Mouse (Mus musculus): Measurements from ENCODE around the gene Padi2.

Padi2 gene

DNA sequence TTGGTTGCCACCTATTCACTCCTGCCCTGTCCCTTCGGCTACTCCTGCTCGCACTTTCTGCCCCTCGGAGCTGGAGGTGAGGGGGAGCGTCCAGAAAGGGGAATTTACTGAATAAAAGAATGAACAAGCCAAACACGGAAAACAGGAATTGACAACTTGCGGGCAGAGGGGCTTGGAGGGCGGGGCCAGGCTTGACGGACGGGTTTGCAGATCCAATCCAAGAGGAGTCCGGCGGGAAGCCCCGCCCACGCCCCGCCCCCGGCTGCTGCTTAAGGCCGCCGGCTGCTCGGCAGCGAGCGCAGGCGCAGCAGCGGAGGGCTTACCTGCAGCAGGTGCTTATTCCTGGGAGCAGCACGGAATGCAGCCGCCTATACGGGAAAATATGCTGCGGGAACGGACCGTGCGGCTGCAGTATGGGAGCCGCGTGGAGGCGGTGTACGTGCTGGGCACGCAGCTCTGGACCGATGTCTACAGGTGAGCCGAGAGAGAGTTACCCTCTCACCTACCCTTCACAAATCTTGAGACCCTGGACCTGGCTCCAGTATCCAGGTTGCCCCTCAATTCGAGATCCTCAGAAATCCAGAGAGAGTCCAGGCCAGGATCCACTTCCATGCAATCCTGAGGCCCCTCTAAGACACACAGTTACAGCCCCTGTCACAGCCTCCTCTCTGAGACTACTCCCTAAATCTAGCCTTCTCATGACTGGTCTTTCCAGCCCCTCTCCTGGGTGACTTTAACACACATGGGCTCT is at the start of gene Padi2:
Gene Padi2, plus strand, starts transcription at position 269 of the 751 bp plus-strand sequence.
- peak; percentile 73 for DNase-seq

DNA sequence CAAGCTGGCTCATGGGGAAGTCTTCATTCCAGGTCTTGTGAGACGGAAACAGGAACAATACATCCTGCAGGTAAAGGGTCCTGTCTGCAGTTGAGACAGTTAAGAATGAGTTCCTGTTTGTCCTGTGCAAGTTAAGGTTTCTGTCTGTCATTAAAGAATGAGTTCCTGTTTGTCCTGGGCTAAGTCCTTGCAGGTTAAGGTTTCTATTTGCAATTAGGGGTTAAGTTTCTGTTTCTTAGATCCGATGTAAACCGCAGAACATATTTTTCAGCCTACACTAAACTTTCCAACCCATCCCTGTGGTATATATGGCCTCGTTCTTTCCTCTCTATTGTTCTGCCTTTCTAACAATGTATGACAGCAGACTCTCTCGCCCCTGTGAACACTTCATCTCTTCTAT is 49.1 kb upstream of the Padi2 start:
- no peak for DNase-seq

DNA sequence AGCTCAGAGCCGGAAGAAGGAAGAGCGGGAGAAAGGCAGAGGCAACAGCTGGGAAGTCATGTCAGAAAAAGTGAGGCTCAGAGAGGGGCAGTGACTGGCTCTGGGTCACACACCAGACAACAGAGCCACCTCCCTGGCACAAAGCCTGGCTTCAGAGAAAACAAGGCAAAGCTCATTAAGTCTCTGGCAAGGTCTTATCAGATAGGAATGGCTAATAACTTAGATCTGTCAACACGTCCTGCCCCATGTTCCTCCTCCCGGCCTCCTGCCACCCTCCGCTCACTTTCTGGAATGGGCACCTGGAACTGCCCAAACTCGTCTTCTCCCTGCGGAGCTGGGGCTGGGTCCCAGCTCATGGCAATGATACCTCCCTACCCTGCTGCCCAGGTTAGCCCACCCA is 48.3 kb upstream of the Padi2 start:
- no peak for DNase-seq

DNA sequence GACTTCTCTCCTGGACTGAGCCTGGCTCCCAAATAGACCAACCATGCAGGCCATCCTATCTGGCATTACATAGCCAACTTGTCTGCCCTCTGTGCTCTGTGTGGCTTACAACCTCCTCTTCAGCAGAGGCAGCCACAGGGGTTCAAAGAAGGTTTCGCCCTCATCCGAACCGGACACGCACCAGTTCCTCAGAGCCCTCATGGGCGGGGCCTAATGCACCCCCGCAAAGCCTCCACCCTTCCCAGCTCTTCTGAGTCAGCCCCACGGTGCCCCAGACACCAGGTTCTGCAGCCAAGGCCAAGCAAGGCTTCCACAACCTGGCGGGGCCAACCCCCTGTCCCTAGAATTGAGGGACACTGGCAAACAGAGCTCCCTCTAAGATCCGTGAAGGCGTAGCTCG is 46.9 kb upstream of the Padi2 start:
- no peak for DNase-seq

DNA sequence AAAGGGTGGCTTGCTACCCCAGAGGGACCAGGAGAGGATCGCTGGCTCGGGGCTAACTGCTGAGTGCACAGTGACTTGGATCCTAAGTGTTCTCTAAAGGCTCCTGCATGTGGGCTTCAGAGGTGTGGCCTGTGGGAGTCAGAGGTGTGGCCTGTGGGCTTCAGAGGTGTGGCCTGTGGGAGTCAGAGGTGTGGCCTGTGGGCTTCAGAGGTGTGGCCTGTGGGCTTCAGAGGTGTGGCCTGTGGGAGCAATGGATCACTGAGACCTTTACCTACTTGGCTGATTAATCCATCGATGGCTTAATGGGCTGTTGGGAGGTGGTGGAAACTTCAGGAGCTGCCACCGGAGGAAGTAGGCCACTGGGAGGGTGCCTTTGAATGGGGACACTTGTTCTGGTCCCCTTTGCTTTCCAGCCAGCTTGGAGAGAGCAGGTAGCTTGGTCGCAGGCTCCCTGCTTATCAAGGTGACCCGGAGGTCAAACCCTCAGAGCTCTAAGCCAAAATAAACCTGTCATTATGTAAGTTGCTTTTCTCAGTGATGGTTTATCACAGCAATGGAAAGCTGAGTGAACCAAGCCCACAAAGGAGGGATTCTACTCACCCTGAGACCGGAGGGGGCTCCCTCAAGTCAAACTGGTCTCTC is 45.9 kb upstream of the Padi2 start:
- no peak for DNase-seq

DNA sequence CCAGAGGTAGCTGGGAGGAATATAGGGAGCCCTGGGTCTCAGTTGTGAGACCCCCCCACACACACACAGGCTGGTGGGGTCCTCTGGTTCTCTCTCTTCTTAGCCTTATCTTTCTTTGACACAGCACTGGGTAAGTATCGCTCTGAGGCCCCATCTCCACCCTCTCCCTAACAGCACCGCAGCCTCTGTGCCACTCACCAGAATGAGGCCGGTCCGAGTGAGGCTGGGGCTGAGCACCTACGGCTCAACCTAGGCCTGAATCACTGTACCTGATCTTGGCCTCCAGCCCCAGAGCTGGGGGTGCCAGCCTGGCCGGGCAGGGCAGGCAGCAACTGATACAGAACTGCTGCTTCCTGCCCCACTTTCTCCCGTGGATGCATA is 45.4 kb upstream of the Padi2 start:
- DNase-seq = no peak

DNA sequence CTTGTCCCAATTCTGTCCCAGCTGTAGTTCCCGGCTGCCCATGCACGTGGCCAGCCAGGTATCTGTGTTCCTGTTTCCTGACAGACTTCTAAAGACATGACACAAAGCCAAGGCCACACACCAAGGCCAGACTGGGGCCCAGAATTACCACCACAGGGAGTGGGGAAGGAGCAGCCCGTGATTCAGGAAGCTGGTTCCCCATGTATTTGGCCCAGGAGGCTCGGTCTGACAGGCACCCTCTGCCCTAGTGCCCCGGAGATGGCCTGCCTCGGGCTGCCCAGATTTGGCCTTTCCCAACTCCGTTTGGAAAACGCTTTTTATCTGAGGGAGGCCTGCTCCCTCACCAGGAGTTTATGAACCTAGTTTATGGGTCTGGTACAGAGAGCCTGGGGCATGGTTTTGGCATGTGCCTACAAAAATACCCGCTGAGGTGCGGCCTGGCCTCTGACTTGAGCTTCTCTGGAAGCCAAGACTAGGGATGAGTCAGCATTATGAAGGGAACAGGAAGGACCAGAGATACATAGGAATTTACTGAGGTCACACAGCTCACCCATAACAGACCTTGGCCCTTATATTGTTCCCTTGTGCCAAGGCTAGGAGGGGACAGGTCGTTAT is 44.0 kb upstream of the Padi2 start:
- DNase-seq = no peak

DNA sequence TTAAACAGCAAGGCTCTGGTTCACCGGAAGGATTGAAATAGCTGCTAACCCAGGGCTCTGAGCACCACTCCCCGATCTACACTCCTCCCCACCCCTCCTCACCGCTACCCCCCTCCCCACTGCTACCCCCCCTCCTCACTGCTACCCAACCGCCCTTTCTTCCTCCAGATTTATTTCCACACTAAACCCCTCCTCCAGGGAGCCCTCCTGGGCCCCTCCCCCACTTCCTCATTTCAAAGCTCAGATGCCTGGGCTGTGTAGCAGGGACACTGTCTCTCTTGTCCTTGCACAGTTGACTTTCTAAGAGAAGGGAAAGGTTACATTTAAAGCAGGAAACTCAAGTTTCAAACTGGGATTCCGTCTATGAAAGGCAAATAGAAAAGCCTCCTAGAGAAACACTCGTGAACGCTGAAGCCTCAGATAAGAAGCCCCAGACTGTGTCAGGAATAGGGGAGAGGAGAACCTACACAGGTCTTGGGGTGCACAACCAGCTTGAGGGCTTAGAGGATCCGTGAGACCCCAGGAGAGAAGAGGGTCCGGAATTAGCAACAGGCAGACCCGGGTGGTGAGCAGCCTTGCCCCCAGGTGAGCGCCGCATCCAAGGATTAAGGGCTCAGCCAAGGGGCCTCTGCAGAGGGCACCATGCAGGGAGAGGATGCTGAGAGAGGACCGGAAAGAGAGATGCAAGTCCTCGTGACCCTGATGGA is 37.5 kb upstream of the Padi2 start:
- peak; percentile 18 for DNase-seq

DNA sequence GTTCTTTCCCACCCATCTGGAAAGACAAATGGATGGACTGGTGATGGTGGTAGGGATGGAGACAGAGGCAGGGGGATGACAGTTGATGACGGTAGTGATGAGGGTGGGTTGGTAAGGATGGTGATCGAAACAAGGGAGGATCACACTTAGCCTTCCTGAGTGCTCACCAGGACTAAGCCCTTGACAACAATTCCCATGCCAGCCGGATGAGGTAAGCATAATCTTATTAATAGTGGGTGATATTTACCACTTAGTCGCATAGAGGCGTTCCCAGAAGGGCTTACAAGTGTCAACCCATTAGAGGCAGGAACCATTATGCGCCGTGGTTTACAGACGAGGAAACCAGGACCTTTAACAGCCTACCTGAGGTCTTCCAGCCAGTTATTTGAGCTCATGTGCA is 36.2 kb upstream of the Padi2 start:
- DNase-seq = no peak

DNA sequence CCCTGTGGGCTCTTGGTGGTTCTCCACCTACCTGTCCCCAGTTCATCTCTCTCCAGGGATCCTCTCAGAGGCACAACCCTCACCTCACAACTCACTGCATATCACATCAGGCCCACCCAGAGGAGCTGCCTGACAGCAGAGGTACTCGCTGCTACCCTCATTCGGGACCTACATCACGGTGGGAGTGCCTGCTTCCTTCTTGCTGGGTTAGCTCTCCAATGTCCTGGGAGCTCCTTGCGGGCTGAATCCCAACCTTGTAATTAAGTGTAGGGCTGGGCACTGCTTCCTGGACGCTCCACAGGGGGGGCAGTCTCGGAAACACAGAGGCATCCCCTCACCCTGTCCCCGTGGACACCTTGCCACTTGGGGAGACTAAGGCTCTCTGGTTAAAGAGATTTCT is 35.3 kb upstream of the Padi2 start:
- no peak for DNase-seq

DNA sequence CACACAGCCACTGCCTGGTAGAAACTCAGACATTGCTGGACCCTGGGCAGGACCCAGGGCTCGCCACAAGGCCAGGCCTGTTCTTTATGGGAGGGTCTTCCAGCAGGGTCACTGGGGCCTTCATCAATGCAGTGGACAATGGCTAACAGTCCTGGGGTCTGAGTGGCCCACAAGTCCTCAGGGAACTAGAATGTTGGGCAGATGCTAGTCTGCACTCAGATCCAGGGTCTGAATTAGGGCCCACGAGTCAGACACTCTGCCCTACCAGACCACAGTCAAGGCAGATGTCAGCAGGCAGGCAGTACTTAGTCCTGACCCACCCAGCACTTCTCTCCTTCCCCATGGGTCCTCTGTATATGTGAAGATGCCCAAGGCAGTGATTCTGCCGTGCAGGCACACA is 34.8 kb upstream of the Padi2 start:
- no peak for DNase-seq

DNA sequence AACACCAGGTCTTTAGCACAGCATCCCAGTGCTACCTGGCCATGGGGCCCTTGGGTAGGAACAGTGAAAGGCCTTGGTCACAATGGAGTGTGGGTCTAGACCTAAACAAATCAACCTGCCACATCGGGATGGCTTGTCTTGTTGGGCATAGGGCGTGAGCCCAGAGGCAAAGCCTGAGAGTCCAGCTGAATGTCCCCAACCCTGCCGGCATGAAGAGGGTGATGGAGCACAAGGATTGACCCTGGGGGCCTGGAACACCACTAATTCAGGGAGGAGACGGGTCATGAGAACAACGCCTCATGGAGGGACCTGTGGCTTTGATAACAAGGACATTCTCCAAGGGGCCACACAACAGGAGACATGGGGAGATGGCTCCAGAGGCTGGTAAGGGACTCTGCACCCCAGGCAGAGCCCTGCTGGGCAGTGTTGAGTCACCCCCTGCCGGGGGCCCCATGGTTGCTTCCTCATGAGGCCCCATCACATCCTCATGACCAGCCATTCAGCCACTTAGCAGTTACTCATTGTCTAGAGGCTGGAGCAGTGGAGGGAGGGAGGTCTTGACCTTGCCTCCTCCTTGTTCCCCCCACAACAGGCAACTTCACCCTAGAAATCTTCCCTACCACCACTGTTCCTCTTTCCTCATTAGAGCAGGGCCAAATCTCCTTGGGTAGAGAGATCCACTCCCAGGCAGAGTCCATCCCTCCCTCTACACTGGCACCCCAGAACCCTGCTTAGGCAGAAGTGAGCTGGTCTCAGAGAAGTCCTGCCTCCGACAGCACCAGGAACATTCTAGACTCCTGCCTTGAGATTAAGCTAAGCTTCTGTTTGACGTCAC is 34.1 kb upstream of the Padi2 start:
- DNase-seq = no peak

DNA sequence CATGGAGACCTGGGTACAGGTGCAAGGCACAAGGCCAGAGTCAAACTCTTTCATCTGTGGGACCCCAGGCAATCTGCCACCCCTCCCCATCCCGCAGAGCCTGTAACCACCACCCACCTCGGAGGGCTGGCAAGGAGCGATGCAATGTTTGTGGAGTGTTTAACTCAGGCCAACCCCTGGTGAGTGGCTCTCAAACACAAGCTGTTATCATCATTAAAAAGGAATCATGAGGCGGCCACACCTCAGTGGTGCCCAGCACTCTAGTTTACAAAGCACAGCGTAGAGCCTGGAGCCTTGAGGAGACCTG is 33.5 kb upstream of the Padi2 start:
- no peak for DNase-seq

DNA sequence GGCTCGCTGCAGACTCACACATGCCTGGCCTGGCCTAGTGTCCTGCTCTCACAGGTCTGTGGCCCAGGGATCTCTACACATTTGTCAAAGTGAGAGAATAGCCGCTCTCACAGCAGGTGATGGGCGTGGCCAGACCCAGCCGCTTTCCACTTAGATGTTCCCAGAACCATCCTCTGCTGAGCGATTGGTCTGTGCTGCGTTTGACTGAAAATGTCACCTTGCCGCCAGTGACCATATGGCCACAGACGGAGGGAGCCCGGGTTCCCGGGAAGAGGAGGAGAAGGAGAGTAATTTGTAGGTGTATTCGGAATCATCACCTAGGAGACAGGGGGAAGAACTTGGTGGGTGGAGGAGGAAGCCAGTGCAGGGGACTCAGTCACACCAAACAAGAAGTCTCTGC is 33.1 kb upstream of the Padi2 start:
- DNase-seq = no peak

DNA sequence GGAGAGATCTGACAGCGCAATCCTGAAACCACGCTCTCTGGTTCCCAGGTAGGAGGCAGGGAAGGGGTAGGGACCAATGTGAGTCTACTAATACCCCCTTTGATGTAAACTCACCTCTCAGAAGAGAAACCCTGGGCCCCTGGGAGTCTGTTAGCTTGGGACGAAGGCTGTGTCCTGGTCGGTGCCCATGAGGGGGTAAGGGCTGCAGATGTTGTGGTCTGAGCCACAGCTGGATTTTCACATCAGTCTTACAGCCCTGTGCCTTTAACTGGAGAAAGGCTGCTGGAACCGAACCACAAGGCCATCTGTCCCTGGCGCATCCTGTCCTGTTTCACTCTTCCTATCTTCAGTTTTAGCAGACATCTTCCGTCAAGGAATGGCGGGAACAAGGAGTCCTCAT is 30.0 kb upstream of the Padi2 start:
- no peak for DNase-seq

DNA sequence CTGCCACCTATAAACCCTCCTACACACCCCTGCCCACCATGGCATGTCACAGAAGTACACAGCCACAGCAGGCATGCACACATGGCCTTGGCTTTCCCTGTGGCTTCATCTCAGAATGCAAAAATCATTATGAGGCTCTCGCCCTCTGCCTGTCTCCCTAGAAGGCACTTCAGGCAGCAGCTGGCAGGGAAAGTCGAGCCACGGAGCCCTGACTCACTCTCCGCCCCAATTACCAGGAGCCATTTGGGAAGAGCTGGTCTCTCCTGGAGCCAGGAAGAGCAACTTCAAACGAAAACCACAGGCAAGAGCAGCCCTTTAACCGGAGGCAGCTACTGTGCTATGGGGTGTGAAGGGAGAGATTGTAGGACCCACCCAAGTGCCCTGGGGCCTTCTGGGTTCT is 29.5 kb upstream of the Padi2 start:
- no peak for DNase-seq

DNA sequence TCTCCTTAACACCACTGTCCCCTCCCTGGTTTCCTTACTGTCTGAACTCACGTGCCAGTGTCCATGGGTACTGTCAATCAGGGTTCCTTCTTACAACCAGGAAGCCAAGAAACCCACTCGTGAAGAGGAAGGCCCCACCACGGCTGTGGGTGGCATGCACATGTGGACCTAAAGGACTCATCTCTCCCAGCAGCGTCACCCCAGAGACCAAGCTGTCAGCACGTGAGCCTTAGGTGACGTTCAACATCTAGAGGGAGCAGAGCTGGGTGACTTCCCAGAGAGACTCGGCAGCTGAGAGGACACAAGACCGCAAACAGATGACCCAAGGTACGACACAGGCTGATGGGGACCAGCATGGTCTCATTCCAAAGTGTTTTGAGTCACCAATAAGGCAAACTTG is 28.7 kb upstream of the Padi2 start:
- DNase-seq = no peak

DNA sequence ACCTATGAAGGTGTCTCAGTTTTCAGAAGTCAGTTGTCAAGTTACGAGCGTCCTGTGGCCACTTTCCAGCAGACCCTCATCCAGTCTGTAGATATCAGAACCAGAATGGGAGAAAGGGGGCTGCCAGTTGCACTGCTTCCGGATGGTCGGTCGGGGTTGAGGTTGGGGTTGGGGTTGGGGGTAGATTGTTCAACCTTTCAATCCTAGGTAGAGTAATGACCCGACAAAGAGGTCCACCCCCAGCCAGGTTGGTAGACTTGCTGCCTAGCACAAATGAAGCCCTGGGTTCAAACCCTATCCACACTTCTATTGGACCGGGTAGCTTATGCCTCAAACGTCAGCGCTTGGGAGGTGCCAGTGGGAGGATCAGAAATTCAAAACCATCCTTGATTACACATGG is 27.5 kb upstream of the Padi2 start:
- no peak for DNase-seq

DNA sequence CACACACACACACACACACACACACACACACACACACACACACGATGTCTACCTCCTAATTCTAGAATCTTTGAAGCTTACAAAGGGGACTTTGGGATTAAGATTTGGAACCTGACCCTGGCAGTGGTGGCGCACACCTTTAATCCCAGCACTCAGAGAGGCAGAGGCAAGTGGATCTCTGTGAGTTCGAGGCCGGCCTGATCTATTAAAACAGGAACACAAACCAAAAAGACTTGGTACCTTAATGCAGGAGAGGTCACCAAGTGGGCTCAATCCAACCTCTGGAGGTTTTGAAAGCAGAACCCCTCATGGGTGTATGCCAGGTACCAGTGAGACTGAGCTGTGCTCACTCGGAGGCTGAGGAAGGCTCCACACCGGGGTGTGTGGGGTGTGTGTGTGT is 27.0 kb upstream of the Padi2 start:
- no peak for DNase-seq

DNA sequence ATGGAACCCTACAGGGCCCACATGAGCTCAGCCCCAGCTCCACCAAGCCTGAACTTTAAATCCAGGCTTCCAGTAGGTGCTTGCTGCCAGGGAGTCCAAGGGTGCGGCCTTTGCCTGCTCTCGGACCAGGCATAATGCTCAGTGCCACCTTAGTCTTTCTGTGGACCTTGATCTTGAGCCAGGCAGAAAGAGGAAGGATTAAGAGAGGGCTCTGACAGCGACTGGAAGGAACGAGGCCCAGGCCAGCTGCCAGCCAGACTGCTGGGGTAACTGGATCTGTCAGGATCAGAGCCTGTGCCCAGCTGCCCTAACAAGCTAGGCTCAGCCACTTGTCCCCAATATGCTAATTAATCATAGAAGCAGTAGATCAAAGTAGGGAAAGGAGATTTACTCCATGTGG is 26.4 kb upstream of the Padi2 start:
- DNase-seq = no peak

DNA sequence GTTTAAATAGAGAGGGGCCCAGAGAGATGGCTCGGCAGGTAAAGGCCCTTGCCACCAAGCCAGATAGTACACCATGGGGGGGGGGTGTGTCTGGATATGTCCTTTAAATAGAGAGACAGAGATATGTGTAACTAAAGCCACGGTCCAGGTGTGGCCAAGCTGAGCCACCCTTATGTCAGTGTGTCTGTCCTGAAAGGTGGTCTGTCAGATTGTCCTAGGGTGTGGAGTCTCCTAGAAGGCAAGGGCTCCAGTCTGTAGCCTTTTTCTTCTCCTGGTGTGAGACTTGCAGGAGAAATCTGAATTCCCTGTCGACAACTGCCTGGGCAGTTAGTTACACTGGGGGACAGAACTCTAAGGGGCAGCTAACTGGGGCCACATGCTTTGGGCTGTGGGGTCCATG is 25.9 kb upstream of the Padi2 start:
- no peak for DNase-seq

DNA sequence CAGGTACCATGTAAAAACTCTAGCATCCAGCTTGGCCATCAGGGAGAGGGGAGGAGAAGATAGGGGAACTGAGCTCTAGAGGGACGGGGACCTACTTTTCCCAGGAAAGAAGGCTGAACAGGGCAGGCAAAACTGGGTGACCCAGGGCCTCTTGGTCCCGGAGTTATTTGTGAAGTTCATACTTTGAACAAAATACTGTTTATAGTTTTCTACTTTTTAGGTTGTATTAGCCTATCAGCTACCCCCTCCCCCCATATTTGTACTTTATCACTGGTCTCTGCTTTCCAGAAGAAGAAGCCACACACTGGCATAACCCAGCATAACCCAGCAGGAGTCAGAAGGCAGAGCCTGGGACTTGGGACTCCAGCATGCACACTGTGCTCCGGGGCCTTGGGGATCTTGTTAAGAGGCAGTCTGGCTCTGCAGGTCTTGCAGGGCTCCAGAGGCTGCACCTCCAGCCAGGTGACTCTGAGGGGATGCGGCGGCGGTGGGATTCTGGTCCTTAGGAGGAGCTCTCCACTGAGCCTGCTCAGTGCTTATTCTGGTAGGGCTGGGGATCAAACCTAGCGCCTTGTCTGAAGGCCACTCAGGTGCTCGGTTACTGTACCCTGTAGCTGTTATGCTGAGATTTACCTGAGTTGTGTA is 25.0 kb upstream of the Padi2 start:
- DNase-seq = no peak

DNA sequence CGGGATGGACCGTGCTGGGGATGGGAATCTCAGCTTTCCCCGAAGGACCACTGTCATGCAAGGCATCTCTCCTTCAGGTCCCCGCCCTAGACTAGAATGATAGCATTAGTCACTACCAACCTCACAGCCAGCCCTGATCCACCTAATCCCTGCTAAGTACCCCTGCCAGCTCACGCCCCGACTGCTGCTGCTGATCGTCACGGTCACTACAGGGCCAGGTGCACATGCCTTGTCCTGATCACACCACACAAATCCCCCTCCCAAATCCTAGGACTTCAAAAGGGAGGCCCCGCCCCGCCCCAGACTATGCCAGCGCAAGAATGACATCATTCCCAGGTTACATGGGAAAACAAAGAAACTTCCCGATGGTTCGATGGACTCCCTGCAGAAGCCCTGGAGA is 24.4 kb upstream of the Padi2 start:
- DNase-seq = no peak
